Mouse (Mus musculus) testis, postnatal 14 days (tissue): ENCODE data around the gene Lrrc40.

ENCODE experiments used
- DNase-seq: peaks from one replicate; pipeline ENCODE4 v3.0.0; 2021; ENCODE audit warnings: low spot score

Lrrc40 gene

GRCm38 (mm10) chr3:158036329-158036988 lies at the start of gene Lrrc40, which contains the start of gene Srsf11:
TSS of gene Lrrc40 (plus strand) at chr3:158036662.
TSS of gene Srsf11 (minus strand) at chr3:158036639.
- peak; percentile 96 for DNase-seq

- DNase-seq: no peak
Measured at GRCm38 (mm10) chr3:157993322-157993721, 43.1 kb upstream of the Lrrc40 start.

- DNase-seq: no peak
Measured at GRCm38 (mm10) chr3:157995726-157996125, 40.7 kb upstream of the Lrrc40 start.

GRCm38 (mm10) chr3:157998742-157999369 lies 37.6 kb upstream of the Lrrc40 start:
- DNase-seq: no peak

- no peak for DNase-seq
Measured at GRCm38 (mm10) chr3:158008647-158009046, 27.8 kb upstream of the Lrrc40 start.

- DNase-seq: no peak
Measured at GRCm38 (mm10) chr3:158009762-158010320, 26.6 kb upstream of the Lrrc40 start.

GRCm38 (mm10) chr3:158031371-158031925 lies 5.0 kb upstream of the Lrrc40 start:
- peak; percentile 92 for DNase-seq

GRCm38 (mm10) chr3:158032106-158032505 lies 4.4 kb upstream of the Lrrc40 start:
- no peak for DNase-seq

GRCm38 (mm10) chr3:158035866-158036265 lies 596 bp upstream of the Lrrc40 start:
- peak; percentile 15 for DNase-seq

GRCm38 (mm10) chr3:158038106-158038505 lies 1.6 kb downstream of the Lrrc40 start:
- no peak for DNase-seq

GRCm38 (mm10) chr3:158040755-158041154 lies 4.3 kb downstream of the Lrrc40 start:
- DNase-seq: no peak

- no peak for DNase-seq
Measured at GRCm38 (mm10) chr3:158049508-158049907, 13.0 kb downstream of the Lrrc40 start.

GRCm38 (mm10) chr3:158060621-158061291 lies 24.3 kb downstream of the Lrrc40 start:
- no peak for DNase-seq

- no peak for DNase-seq
Measured at GRCm38 (mm10) chr3:158061811-158062523, 25.5 kb downstream of the Lrrc40 start.

- DNase-seq: no peak
Measured at GRCm38 (mm10) chr3:158065256-158065655, 28.8 kb downstream of the Lrrc40 start.

- DNase-seq: no peak
Measured at GRCm38 (mm10) chr3:158067916-158068315, 31.5 kb downstream of the Lrrc40 start.

- DNase-seq: no peak
Measured at GRCm38 (mm10) chr3:158068613-158069263, 32.3 kb downstream of the Lrrc40 start.

GRCm38 (mm10) chr3:158075004-158075403 lies 38.5 kb downstream of the Lrrc40 start:
- no peak for DNase-seq

- no peak for DNase-seq
Measured at GRCm38 (mm10) chr3:158076685-158077379, 40.4 kb downstream of the Lrrc40 start.

- DNase-seq: no peak
Measured at GRCm38 (mm10) chr3:158077380-158077772, 40.9 kb downstream of the Lrrc40 start.

- DNase-seq: no peak
Measured at GRCm38 (mm10) chr3:158077828-158078227, 41.4 kb downstream of the Lrrc40 start.
